Mouse (Mus musculus): ENCODE data around the gene Slc25a42.

Slc25a42 gene

DNA sequence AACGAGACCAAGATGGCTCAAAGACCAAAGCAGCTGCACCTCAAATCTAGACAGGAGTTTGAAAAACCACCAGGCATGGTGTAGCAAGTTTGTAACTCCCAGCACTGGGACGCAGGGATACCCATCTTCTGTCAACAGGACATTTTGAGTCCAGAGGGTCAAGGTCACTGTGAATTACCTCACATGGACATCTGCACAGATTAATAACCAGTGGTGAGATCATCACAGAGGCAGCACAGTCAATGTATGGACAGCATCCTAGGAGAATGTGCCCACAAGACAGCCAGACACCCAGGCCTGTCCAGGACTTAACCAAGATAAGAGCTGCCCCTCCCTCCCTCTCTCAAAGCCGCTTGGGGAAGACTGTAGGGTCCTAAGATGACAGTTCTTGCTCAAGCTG lies 42.0 kb downstream of the Slc25a42 start:
- no peak for DNase-seq

DNA sequence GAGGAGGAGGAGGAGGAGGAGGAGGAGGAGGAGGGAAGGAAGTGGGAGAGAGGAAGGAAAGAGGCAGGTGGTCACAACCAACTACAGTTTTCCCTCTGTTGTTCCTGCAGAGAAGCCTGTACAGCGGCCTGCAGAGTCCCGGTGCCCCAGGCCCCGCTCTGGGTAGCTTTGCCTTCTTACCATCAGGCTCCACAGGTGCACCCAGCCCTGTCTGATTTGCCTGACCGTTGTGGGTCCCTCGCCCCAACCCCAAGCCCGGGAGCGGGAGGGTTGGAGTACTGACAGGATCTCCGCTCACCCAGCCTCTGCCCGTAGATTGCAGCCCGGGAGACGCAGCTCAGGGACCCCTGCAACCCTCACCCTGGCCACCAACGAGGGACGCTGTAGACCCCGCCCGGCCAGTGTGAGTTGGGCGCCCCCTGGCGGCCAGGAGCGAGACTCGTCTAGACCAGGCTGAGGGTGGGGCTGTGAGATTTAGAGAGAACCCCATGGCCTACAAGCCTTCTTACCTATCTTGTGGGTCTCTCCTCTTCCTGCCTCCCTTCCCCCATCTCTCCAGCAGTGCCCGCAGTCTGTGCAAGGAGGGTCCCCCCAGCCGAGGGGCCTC lies 45.5 kb downstream of the Slc25a42 start:
- no peak for DNase-seq

DNA sequence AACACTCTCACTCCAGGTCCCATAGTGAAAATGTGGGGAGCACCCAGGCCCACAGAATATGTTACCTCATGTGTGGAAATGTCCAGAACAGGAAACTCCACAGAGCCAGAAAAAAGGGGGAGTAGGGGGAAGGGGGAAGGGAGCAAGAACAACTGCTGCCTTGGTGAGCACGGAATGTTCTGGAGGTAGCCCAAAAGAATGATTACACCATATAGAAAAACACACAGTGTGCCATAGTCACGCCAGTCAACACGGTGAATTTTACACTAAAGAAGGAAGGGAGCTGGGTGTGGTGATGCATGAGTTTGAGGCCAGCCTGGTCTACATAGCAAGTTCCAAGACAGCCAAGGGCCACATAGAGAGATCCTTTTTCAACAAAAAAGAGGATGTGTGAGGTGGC lies 48.8 kb downstream of the Slc25a42 start:
- DNase-seq: no peak

DNA sequence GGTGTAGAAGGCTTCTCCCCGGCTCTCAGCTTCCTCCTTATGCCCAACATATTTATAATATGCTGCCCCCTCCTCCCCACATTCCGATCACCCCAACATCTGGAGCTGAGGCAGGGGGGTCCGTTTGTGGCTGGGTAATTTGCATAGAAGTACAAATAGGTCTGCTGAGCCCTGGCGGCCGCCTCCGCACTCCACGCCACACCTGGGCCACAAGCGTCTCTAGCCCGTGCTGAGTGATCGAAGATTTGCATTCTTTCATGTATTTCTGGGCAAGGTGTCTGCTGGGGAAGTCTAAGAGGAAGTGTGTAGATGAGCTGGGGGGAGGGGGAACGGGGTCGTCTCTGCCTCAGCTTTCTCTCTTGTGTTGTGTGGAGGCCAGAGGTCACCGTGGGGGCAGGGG lies 52.1 kb downstream of the Slc25a42 start:
- no peak for DNase-seq

DNA sequence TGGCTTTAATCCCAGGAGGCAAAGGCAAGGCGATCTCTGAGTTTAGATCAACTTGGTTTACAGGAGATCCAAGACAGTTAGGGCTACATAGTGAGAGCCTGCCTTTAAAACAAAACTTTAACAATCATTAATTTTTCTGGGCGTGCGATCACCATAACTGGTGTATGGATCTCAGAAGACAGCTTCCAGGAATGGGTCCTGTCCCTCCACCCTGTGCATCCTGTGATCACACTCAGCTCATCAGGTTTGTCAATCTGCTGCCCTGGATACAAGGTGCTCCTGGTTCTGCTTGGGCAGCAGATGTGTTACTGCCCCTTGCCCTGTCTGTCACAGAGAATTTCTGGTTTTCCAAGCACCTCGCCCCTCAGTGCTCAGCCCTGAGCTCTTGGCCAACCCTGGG lies 52.9 kb downstream of the Slc25a42 start:
- no peak for DNase-seq

DNA sequence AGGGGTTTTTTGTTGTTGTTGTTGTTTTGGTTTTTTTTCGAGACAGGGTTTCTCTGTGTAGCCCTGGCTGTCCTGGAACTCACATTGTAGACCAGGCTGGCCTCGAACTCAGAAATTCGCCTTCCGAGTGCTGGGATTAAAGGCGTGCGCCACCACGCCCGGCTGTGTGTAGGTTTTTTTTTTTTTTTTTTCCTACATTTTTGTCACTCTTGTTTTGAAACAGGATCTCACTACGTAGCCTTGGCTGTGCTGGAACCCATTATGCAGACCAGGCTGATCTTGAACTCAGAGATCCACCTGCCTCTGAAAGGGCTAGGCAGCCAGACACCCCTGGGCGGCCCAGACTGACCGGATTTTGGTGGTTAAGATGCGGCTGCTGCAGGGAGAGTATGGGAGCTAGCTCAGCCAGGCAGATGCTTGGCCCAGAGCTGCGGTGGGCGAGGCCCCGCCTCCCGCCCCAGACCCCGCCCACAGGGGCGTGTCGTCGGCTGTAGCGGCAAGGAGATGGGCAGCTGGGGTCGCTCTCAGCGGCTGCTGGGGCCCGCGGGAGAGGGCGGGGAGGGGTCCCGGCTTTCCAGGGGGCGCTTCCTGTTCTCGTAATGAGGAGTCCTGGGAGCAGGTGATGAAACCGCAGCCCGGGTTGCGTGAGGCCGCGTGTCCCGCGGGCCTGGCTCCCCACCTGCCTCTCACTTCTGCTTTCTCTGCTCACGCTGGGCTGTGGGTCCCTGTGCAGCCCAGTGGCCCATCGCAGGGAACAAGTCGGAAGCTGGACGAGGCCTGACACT lies 53.8 kb downstream of the Slc25a42 start:
- DNase-seq: peak; percentile 54

DNA sequence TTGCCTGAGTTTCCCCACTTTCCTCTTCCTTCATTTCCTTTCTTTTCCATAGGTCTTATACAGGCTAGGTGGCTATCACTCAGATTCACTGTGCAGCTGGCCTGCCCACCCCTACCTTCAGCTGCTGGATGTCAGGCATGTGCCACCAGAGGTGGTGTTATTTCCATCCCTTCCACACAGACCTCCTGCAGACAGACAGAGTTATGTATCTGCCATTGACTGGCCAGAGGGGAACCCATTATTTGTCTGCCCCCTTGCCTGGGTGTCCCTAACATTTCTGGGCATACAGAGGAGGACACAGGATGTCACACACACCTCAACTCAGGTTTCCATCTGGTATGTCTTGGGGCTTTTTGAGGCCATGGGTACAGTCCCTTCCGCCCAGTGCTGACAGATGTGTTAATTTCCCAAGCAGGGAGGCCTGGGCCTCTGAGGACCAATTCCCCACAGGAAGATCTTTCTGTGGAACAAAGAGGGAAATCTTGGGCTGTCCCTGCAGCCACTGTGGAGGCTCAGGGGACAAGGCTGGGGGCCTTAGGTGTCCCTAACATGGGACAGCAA lies 54.8 kb downstream of the Slc25a42 start:
- DNase-seq: no peak

DNA sequence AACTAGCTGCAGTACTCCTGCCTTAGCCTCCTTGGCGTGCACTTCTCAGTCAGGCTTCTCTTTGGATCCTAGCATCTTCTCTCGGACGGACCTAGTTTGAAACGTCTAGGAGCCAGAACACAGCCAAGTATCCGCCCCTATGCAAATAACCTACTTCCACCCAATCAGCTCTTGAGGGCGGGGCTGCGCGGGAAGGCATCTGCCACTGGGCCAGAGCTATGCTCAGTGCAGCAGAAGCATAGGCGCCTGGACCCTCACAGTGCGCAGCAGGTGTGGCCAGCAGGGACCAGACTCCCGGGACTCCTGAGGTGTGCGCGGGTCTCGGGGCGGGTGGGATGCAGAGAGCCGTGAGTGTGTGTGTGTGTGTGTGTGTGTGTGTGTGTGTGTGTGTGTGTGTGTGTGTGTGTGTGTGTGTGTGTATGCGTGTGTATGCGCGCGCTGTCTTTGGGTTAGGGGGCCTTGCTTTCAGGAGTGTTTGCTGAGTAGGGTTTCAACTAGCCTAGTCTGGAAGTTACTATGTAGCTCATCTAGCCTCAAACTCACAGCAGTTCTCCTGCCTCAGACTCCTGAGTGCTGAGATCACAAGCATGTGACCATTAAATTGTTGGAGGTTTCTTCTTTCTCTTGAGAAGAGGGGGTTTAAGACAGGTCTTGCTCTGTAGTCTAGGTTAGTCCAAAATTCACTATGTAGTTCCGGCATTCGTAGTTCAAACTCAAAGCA lies 59.4 kb downstream of the Slc25a42 start:
- DNase-seq: no peak

DNA sequence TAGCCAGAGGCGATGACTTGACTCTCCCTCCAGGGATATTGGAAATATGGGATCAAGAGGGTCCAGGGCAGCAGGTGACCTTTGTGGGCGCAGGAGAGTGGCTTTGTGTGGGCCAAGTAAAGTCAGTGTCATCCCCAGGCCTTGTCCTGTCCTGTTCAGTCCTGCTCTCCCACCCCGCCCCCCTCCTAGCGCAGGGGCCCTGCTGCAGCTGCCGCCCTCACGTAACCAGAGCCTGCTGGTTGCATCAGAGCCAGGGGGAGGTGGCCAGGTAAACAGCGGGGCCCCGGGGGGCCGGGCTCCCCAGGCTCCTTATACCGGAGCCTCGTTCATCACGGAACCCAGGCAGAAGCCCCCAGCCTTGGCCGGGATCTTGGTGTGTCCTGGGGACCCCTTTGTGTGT lies 61.9 kb downstream of the Slc25a42 start:
- no peak for DNase-seq

DNA sequence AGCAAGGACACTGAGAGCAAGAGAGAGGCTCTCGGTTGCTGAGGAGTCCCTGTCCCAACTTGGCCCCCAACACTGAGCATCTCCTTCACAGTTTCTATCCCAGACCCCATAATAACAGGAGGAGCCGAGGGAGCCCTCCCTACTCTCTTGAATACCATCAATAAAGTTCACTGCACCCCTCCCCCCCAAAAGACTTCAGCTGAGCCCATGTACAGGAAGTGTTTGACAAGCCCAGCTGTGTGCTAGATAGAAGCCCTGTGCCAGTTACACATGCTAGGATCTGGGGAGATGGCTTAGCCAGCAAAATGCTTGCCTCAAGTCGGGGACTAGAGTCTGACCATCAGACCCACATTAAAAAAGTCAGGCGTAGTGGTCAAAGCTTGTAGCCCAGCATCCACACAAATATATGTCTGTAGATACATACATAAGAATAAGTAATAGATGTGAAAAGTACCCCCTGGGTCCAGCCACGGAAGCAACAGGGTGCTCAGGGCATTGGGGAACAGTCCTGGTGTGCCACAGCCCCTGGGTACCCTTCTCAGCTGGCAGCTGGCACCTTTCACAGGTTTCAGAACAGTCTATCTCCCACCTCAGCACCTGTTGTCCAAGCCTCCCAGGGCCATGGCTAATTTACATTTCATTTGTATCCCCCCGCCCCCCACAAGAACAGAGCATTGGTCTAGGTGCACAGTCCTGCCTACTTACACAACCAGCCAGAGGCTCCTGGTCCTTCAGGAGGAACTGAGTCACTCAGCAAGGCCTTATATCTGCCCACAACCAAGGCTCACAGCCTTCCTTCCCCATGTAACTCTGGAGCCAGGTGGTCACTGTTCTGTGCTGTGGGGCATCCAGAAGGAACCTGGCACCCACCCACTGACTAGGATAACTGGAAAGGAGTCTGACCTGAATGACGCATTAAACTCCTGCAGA lies 64.2 kb downstream of the Slc25a42 start:
- DNase-seq: no peak

DNA sequence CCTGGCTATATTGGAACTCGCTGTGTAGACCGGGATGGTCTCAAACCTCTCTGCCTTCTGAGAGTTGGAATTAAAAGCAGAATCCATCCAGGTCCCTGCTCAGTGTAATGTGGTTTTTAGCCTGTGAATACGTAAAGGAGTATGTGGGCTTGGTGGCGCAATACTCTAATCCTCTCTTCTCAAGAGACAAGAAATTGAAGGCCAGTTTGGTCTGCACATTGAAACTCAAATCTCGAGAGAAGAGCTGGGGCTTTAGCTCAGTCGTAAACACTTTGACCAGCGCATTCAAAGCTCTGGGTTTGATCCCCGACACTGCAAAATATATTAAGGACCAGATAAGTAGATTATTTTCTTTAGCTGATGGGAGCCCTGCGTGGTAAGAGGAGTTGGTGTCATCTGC lies 72.1 kb downstream of the Slc25a42 start:
- no peak for DNase-seq

DNA sequence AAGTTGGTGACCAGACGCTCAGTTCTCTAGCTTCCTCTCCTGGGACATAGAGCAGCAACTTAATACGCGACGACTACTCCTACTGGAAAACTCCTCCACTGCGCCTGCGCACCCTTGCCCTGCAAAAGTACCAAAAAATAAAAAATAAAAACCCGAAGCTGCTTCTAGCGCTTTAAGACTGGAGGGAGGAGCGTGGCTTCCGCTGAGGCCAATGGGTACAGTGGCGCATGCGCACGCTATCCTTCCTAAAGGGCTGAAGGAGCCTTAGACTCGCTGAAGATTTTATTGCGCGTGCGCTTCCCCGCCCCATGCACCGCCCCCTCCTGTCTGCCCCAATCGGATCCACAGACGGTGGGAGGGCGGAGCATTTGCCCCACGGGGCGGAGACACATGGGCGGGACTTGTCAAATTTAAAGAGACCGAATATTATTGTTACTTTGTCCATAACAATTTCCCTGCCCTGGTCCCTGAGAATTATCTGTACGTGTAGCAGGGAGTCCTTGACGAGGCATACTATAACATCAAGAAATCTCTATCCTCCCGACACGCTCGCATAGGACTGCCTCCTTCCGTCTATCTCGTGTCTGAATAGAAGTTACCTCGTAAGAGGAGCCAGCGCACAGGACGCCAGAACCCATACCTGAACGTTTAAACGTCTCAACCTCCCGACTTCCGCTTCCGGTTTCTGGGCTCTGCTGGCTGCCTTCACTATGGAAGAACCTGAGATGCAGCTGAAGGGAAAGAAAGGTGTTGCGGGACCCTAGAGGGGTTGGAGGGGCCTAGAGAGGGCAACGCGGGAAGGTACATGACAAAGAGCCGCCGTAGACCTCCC lies 72.9 kb downstream of the Slc25a42 start, which contains the start of the genes Rfxank, Borcs8 and Mef2b:
Gene Rfxank (minus strand): TSS at position 129 of the 832 bp plus-strand sequence.
Gene Borcs8 (plus strand): TSS at position 474 of the 832 bp plus-strand sequence.
Gene Mef2b (plus strand): TSS at position 686 of the 832 bp plus-strand sequence.
- peak; percentile 99 for DNase-seq

DNA sequence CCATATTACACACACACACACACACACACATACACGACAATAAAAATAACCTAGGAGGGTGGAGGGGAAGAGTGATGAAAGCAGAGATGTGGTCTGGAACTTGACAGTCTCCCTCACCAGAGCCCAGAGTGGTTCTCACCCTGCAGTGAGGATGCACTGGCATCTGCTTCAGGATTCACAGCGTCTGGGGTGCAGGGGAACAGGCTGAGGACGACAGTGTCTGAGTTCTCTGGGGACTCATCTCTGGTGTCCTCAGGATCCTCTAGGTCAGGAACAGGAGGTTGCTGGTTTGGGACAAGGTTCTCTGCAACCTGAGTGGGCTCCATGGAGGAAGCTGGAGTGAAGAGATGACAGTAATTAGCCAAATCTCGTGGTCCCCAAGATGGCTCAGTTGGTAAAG lies 74.2 kb downstream of the Slc25a42 start:
- DNase-seq: no peak

DNA sequence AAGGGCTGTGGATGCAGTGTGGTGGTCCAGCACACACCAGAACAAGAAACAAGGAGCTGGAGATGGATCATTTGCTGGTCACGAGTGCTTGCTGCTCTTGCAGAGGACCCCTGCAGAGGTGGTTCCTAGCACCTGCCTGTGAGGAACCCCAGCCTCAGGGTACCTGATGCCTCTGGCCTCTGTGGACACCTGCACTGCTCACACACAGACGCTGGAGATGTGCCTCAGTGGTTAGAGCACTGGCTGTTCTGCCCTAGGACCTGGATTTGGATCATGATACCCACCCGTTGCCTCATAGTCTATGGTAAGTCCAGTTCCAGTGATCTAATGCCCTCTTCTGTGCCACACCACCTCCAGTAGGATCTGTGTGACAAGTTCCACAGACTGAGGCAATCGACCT lies 75.5 kb downstream of the Slc25a42 start:
- DNase-seq: no peak

DNA sequence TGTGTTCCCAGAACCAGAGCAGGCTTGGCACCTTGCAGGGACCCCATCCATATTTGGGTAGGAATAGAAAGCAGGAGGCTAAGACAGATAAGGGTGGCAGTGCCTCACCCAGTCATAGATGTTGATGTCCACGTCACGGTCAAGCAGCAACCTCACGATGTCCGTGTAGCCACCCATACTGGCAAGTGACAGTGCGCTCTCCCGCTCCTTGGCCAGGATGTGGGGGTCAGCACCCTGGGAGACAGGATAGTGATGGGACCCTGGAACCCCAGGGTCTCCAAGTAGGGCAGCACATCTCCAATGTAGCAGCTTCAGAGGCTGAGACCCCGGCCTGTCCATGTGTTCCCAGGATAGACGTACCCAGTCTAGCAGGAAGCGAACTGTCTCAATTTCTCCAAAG lies 77.2 kb downstream of the Slc25a42 start:
- DNase-seq: no peak
